Mouse (Mus musculus) small intestine, adult 10 weeks (tissue): ENCODE results near the gene Gm5431. TPM values are rescaled to one million over a fixed set of nuclear protein-coding genes. Genes with fewer than 3 reads are reported as not detected.

Source experiments
- polyA plus RNA-seq: library from polyadenylated mRNA; stranded (reverse); fragments of 350-450 nt; fragmentation: Illumina TruSeq; extraction: RNeasy Lipid Tissue Mini Kit (QIAGEN cat#74804); gene quantifications from one replicate; pipeline ENCODE4 v1.2.3, GENCODE M21; 2014; ENCODE audit warnings: low replicate concordance

Gm5431 gene
- 32.7 TPM for polyA plus RNA-seq

DNA sequence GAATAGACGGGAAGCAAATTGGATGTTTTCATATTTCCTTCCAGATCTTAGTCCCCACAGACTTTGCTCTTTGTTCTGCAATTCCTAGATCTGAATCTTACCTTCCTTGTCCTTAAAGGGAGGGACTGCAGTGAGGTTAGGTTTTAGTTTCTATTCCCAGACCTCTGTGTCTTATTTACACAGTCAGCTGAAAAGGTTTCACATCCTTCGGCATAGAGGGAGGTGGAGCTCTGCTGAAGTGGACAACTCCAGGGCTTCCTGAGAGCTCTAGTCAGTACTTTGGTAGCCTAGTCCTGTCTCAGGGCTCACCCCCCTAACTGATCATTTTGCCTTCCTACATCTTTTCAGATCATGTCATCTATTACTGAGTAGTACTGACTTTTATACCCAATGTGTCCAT lies at the start of gene Gm5431:
Gene Gm5431 (minus strand): TSS at position 194 of the 400 bp plus-strand sequence.

DNA sequence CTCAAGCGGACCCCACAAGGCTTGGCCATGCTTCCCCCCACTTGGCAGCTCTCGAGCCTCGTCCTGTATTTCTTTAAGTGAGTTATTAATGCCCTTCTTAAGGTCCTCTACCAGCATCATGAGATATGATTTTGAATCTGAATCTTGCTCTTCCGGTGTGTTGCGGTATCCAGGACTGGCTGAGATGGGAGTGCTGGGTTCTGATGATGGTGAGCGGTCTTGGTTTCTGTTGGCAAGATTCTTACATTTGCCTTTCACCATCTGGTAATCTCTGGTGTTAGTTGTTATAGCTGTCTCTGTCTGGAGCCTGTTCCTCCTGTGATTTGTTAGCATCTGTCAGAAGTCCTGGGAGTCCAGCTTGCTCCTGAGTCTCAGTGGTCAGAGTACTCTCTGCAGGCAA lies 44.1 kb upstream of the Gm5431 start, which contains the start of gene Psme2b:
Gene Psme2b (minus strand): TSS at position 101 of the 400 bp plus-strand sequence.

GRCm38 (mm10) chr11:48871201-48871772 lies 30.7 kb downstream of the Gm5431 start, which contains the start of gene Irgm1:
Irgm1 (minus strand) TSS chr11:48871683.

Other genes with a start within 250 kb of the Gm5431 start
- gene Rack1, start 101.9 kb downstream of the Gm5431 start, polyA plus RNA-seq, result 93.3 TPM
- gene Trim41, start 84.9 kb downstream of the Gm5431 start, polyA plus RNA-seq, result 10.4 TPM
- gene Trim7, start 76.1 kb downstream of the Gm5431 start, polyA plus RNA-seq, result 4.1 TPM
- 5.0 TPM for gene Gm12184, start 75.6 kb downstream of the Gm5431 start, polyA plus RNA-seq
- 35.8 TPM for gene Irgm1, start 30.5 kb downstream of the Gm5431 start, polyA plus RNA-seq
- 5.8 TPM for gene Psme2b, start 44.0 kb upstream of the Gm5431 start, polyA plus RNA-seq
- 6.8 TPM for gene Olfr56, start 76.7 kb upstream of the Gm5431 start, polyA plus RNA-seq
- 1.3 TPM for gene 9930111J21Rik1, start 77.2 kb upstream of the Gm5431 start, polyA plus RNA-seq
- gene Gm12185, start 90.0 kb upstream of the Gm5431 start, polyA plus RNA-seq, result 0.97 TPM
- gene Tgtp1, start 92.0 kb upstream of the Gm5431 start, polyA plus RNA-seq, result 8.9 TPM
- 18.7 TPM for gene 9930111J21Rik2, start 149.0 kb upstream of the Gm5431 start, polyA plus RNA-seq
- 22.2 TPM for gene Tgtp2, start 162.0 kb upstream of the Gm5431 start, polyA plus RNA-seq
- 66.3 TPM for gene Ifi47, start 174.4 kb upstream of the Gm5431 start, polyA plus RNA-seq
- gene Olfr1396, start 212.7 kb upstream of the Gm5431 start, polyA plus RNA-seq, result not detected
- not detected for gene Olfr1395, start 240.1 kb upstream of the Gm5431 start, polyA plus RNA-seq